Comparison of ENCODE assay signal across 31 mouse cellular contexts in the genomic region with DNA sequence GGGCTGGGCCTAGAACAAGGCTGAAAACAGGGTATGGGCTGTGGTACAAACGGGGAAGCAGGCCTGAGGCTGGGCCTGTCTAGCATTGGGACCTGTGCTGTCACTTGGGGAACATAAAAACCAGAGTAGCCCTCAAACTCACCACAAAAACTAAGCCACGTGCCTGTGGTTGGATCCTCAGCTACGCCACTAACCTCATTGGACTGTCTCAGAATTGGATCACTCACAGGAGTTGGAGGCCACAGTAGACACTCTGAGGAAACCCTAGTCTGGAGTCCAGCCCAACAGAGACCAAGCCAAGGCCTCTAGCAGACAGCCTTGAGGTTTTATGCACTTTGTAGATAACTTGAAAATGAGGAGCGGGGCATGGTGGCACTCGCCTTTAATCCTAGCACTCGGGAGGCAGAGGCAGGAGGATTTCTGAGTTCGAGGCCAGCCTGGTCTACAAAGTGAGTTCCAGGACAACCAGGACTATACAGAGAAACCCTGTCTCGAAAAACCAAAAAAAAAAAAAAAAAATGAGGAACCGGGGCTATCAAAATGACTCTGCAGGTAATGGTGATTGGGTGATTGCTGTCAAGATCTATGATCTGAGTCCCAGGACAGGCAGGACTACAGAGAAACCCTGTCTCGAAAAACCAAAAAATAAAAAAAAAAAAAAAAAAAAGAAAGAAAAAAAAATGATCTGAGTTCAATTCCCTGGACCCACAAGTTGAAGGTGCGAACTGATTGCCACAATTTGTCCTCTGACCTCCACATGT. TPM values are rescaled to one million over a fixed set of nuclear protein-coding genes. Genes with fewer than 3 reads are reported as not detected.
A peak's percentile ranks its signal among the peaks of the same experiment; 100 is the strongest.
DNase-seq lines count a peak whose midpoint lies in the region; ATAC-seq and TF ChIP-seq lines count a peak whose summit lies in the region.
"Had no signal": no experiment of that assay in that cellular context is flagged by ENCODE, and none has a peak within 500 bp of the region (broad histone marks: within the 10 kb centered on the region; RNA-seq: fewer than 3 reads in every experiment).

No protein-coding gene starts in this region.

- no peaks in the 10 kb centered on the region for H3K36me3 ChIP-seq in CH12.LX (replicated peaks in 1 of 2; ENCODE audit: control insufficient read depth in 1 of 2, insufficient read depth in 1 of 2, low read length in 1 of 2)
- no peaks in the 10 kb centered on the region for H3K36me3 ChIP-seq in limb, embryonic 10.5 days
- H3K36me3 ChIP-seq in midbrain, embryonic 16.5 days (ENCODE audit: control insufficient read depth, insufficient read depth, low read length): no peaks in the 10 kb centered on the region
- H3K36me3 ChIP-seq: embryonic facial prominence, embryonic 13.5 days; forebrain, embryonic 12.5 days; midbrain, embryonic 13.5 days; neural tube, embryonic 13.5 days; stomach, embryonic 15.5 days had no signal

- peak; percentile 54 for TF ChIP-seq EP300 in CH12.LX (IDR thresholded peaks at IDR 0.05; ENCODE audit: low read length)

- no peaks in the 10 kb centered on the region for H3K79me2 ChIP-seq in CH12.LX (replicated peaks; ENCODE audit: control insufficient read depth, extremely low read depth, insufficient read depth, poor library complexity, severe bottlenecking)

- H3K4me2 ChIP-seq in CH12.LX (ENCODE audit: insufficient read depth, low read depth, poor library complexity, severe bottlenecking): no peak overlapping the region
- H3K4me2 ChIP-seq in midbrain, embryonic 16.5 days (ENCODE audit: low read length): no peak overlapping the region
- H3K4me2 ChIP-seq: embryonic facial prominence, embryonic 13.5 days; forebrain, embryonic 12.5 days; hindbrain, embryonic 14.5 days; midbrain, embryonic 13.5 days; neural tube, embryonic 13.5 days; stomach, embryonic 15.5 days had no signal

- TF ChIP-seq CTCF in CH12.LX (conservative IDR thresholded peaks at IDR 0.05 in 1 of 2, IDR thresholded peaks at IDR 0.05 in 1 of 2; ENCODE audit: low read depth in 2 of 2, low read length in 2 of 2): no peak

- peaks cover 5% of the 10 kb centered on the region for H3K9me3 ChIP-seq in CH12.LX (replicated peaks; ENCODE audit: low read length)
- no peaks in the 10 kb centered on the region for H3K9me3 ChIP-seq in limb, embryonic 10.5 days (replicated peaks)
- no peaks in the 10 kb centered on the region for H3K9me3 ChIP-seq in midbrain, embryonic 16.5 days (replicated peaks; ENCODE audit: control insufficient read depth, low read length, poor library complexity, severe bottlenecking)
- H3K9me3 ChIP-seq: embryonic facial prominence, embryonic 13.5 days; forebrain, embryonic 12.5 days; midbrain, embryonic 13.5 days; stomach, embryonic 15.5 days had no signal

- in situ Hi-C loops in CH12.LX (cut with MboI; ENCODE audit: low pct_ligation_motif_present, low pct_unique_long_range_greater_than_20kb, low sequenced_read_pairs): loop anchor here (5.0 kb wide), 1 partner anchor 79 kb away; no protein-coding TSS in a partner anchor

- H3K27me3 ChIP-seq in CH12.LX (replicated peaks): peaks cover 18% of the 10 kb centered on the region
- no peaks in the 10 kb centered on the region for H3K27me3 ChIP-seq in limb, embryonic 10.5 days (ENCODE audit: low read depth, poor library complexity, severe bottlenecking)
- no peaks in the 10 kb centered on the region for H3K27me3 ChIP-seq in midbrain, embryonic 16.5 days (ENCODE audit: control insufficient read depth, insufficient read depth, low read depth, low read length)
- H3K27me3 ChIP-seq: embryonic facial prominence, embryonic 13.5 days; forebrain, embryonic 12.5 days; midbrain, embryonic 13.5 days; neural tube, embryonic 13.5 days; stomach, embryonic 15.5 days had no signal

- TF ChIP-seq RAD21 in CH12.LX (IDR thresholded peaks at IDR 0.05; ENCODE audit: low read depth, low read length): no peak

- dilution Hi-C loops in CH12.LX (cut with MboI; ENCODE audit: extremely low pct_ligation_motif_present, extremely low pct_unique_long_range_greater_than_20kb, low sequenced_read_pairs): no loop called here

- peak; percentile 47; the same call in 1 of the 2 replicates for ATAC-seq in megakaryocyte, adult 5-6 weeks (ENCODE audit: poor library complexity, severe bottlenecking)
- no peak for ATAC-seq in midbrain, embryonic 16.5 days
- ATAC-seq: liver, postnatal 0 days; lung, postnatal 0 days; midbrain, embryonic 13.5 days had no signal

- DNase-seq in adrenal gland, adult 2 months: peak; percentile 82
- no peak for DNase-seq in adrenal gland, adult 18-20 months (ENCODE audit: low spot score in 2 of 2)
- no peak for DNase-seq in CH12.LX (ENCODE audit: extremely low read depth)
- peak; percentile 50 for DNase-seq in adrenal gland, postnatal 25 days
- no peak for DNase-seq in limb, embryonic 10.5 days (ENCODE audit: low spot score)
- no peak for DNase-seq in testis, postnatal 14 days (ENCODE audit: low spot score)
- DNase-seq: cerebellum, adult 18-20 months; cerebellum, postnatal 14 days; embryo, embryonic 11 days; gastrocnemius, postnatal 10 days; kidney, adult 2 months; kidney, postnatal 10 days; liver, postnatal 0 days; retina, postnatal 1 day; thymus, adult 18-20 months; thymus, postnatal 36 days had no signal

- no peak for TF ChIP-seq POLR2A in CH12.LX (IDR thresholded peaks at IDR 0.05; ENCODE audit: low read depth, low read length)

- peaks cover 0 to 13% of the 10 kb centered on the region in 2 experiments; a peak in 2 of 4 replicates for H3K4me1 ChIP-seq in CH12.LX (ENCODE audit: control insufficient read depth in 1 of 2, insufficient read depth in 2 of 2)
- peaks cover 25% of the 10 kb centered on the region for H3K4me1 ChIP-seq in limb, embryonic 10.5 days
- no peaks in the 10 kb centered on the region for H3K4me1 ChIP-seq in midbrain, embryonic 16.5 days (ENCODE audit: control insufficient read depth, insufficient read depth, low read length)

- H3K27ac ChIP-seq in CH12.LX (ENCODE audit: insufficient read depth, low read depth): no peak overlapping the region
- H3K27ac ChIP-seq in limb, embryonic 10.5 days: no peak overlapping the region
- H3K27ac ChIP-seq in midbrain, embryonic 16.5 days (ENCODE audit: low read length): no peak overlapping the region
- H3K27ac ChIP-seq: embryonic facial prominence, embryonic 13.5 days; forebrain, embryonic 12.5 days; hindbrain, embryonic 14.5 days; midbrain, embryonic 13.5 days; neural tube, embryonic 13.5 days; stomach, embryonic 15.5 days had no signal

- H3K9ac ChIP-seq in CH12.LX (ENCODE audit: insufficient read depth, low read depth): no peak overlapping the region
- no peak overlapping the region for H3K9ac ChIP-seq in midbrain, embryonic 16.5 days (ENCODE audit: low read depth, low read length)
- H3K9ac ChIP-seq: embryonic facial prominence, embryonic 13.5 days; forebrain, embryonic 12.5 days; hindbrain, embryonic 14.5 days; liver, postnatal 0 days; midbrain, embryonic 13.5 days; neural tube, embryonic 13.5 days; stomach, embryonic 15.5 days had no signal

- H3K4me3 ChIP-seq in CH12.LX (replicated peaks in 1 of 3; ENCODE audit: low read depth in 2 of 3, low read length in 2 of 3, poor library complexity in 1 of 3): no peak overlapping the region
- no peak overlapping the region for H3K4me3 ChIP-seq in limb, embryonic 10.5 days
- H3K4me3 ChIP-seq in midbrain, embryonic 16.5 days (ENCODE audit: low read depth, low read length): no peak overlapping the region
- H3K4me3 ChIP-seq: embryonic facial prominence, embryonic 13.5 days; erythroblast, embryonic 14.5 days; forebrain, embryonic 12.5 days; midbrain, embryonic 13.5 days; neural tube, embryonic 13.5 days; stomach, embryonic 15.5 days had no signal

- WGBS in limb, embryonic 10.5 days: 91% methylated on average over 11 of the region's 11 CpGs
- WGBS in midbrain, embryonic 16.5 days: 92% methylated on average over 11 of the region's 11 CpGs

RNA-seq across cellular contexts. Expression of a gene that starts 10.2 kb away (rescaled TPM):
- total RNA-seq in adrenal gland, adult 2 months (2021): 1 to 10 TPM; 2.4 to 2.5 TPM
- 4.4 and 5.6 TPM in 2 replicates for polyA plus RNA-seq in adrenal gland, adult 2 months (2012; rRNA removed)
- 1 to 10 TPM; 1.3 to 2.6 TPM for total RNA-seq in adrenal gland, adult 18-20 months (2021)
- total RNA-seq in CH12.LX (2012; rRNA removed) (0.25 and 0.47 TPM in 2 replicates), CH12.LX (2014; rRNA removed) (0.26 and 0.47 TPM in 2 replicates)
- 0.10 TPM in 1 of 2 replicates, not detected in the other for polyA plus RNA-seq in CH12.LX (2012; ENCODE audit: insufficient read length, low read depth)
- total RNA-seq in adrenal gland, postnatal 25 days (2021): 2.6 and 2.7 TPM in 2 replicates
- not detected in 2 replicates for total RNA-seq in megakaryocyte, adult 5-6 weeks (2015)
- total RNA-seq in megakaryocyte, adult 5-6 weeks (2017): not detected in 2 replicates
- polyA plus RNA-seq in limb, embryonic 10.5 days (2016; fragmentation: Nextera tagmentation; extraction: Ambion mirVana): 11.7 and 14.2 TPM in 2 replicates
- polyA plus RNA-seq in midbrain, embryonic 16.5 days (2015; fragmentation: Nextera tagmentation; extraction: Ambion mirVana): 10.3 and 12.2 TPM in 2 replicates
- polyA plus RNA-seq: erythroblast, embryonic 14.5 days had no signal

RNA-seq across cellular contexts. Expression of a gene that starts 13.6 kb away (rescaled TPM):
- total RNA-seq in adrenal gland, adult 2 months (2021): 1 to 10 TPM in 1 of 2 experiments, under 1 TPM in 1; 0.83 to 4.7 TPM
- 8.5 and 13.4 TPM in 2 replicates for polyA plus RNA-seq in adrenal gland, adult 2 months (2012; rRNA removed)
- total RNA-seq in adrenal gland, adult 18-20 months (2021): 1 to 10 TPM in 1 of 2 experiments, under 1 TPM in 1; 0.80 to 3.4 TPM
- 0.13 TPM in 2 replicates for total RNA-seq in CH12.LX (2012; rRNA removed)
- not detected in 2 replicates for total RNA-seq in CH12.LX (2014; rRNA removed)
- 0.19 TPM in 1 of 2 replicates, not detected in the other for polyA plus RNA-seq in CH12.LX (2012; ENCODE audit: insufficient read length, low read depth)
- 3.7 and 4.4 TPM in 2 replicates for total RNA-seq in adrenal gland, postnatal 25 days (2021)
- not detected in 2 replicates for total RNA-seq in megakaryocyte, adult 5-6 weeks (2015)
- total RNA-seq in megakaryocyte, adult 5-6 weeks (2017): not detected in 2 replicates
- 0.08 TPM in 1 of 2 replicates, not detected in the other for polyA plus RNA-seq in limb, embryonic 10.5 days (2016; fragmentation: Nextera tagmentation; extraction: Ambion mirVana)
- polyA plus RNA-seq in midbrain, embryonic 16.5 days (2015; fragmentation: Nextera tagmentation; extraction: Ambion mirVana): not detected in 2 replicates
- total RNA-seq: layer of hippocampus, postnatal 14 days had no signal
- polyA plus RNA-seq: erythroblast, embryonic 14.5 days; forebrain, embryonic 12.5 days; heart, embryonic 14.5 days; limb, embryonic 11.5 days; midbrain, embryonic 13.5 days; neural tube, embryonic 13.5 days had no signal

RNA-seq across cellular contexts. Expression of a gene that starts 19.5 kb away (rescaled TPM):
- total RNA-seq in adrenal gland, adult 2 months (2021): 10 to 100 TPM; 68.0 to 86.1 TPM
- 31.6 and 37.9 TPM in 2 replicates for polyA plus RNA-seq in adrenal gland, adult 2 months (2012; rRNA removed)
- 10 to 100 TPM; 75.1 to 86.3 TPM for total RNA-seq in adrenal gland, adult 18-20 months (2021)
- total RNA-seq in CH12.LX (2012; rRNA removed) (245 and 334 TPM in 2 replicates), CH12.LX (2014; rRNA removed) (115 and 174 TPM in 2 replicates)
- polyA plus RNA-seq in CH12.LX (2012; ENCODE audit: insufficient read length, low read depth): 729 and 816 TPM in 2 replicates
- 83.9 and 101 TPM in 2 replicates for total RNA-seq in adrenal gland, postnatal 25 days (2021)
- 62.4 and 71.7 TPM in 2 replicates for total RNA-seq in megakaryocyte, adult 5-6 weeks (2015)
- total RNA-seq in megakaryocyte, adult 5-6 weeks (2017): 35.4 and 36.0 TPM in 2 replicates
- polyA plus RNA-seq in limb, embryonic 10.5 days (2016; fragmentation: Nextera tagmentation; extraction: Ambion mirVana): 234 and 274 TPM in 2 replicates
- 61.1 and 67.6 TPM in 2 replicates for polyA plus RNA-seq in midbrain, embryonic 16.5 days (2015; fragmentation: Nextera tagmentation; extraction: Ambion mirVana)

RNA-seq across cellular contexts. Expression of a gene that starts 59.5 kb away (rescaled TPM):
- under 1 TPM; 0.21 to 0.86 TPM for total RNA-seq in adrenal gland, adult 2 months (2021)
- 0.07 and 0.17 TPM in 2 replicates for polyA plus RNA-seq in adrenal gland, adult 2 months (2012; rRNA removed)
- total RNA-seq in adrenal gland, adult 18-20 months (2021): under 1 TPM; 0.20 to 0.26 TPM
- total RNA-seq in CH12.LX (2012; rRNA removed) (0.08 TPM in 1 of 2 replicates, not detected in the other), CH12.LX (2014; rRNA removed) (not detected in 2 replicates)
- polyA plus RNA-seq in CH12.LX (2012; ENCODE audit: insufficient read length, low read depth): not detected in 2 replicates
- total RNA-seq in adrenal gland, postnatal 25 days (2021): 0.21 TPM in 1 of 2 replicates, not detected in the other
- not detected in 2 replicates for total RNA-seq in megakaryocyte, adult 5-6 weeks (2015)
- not detected in 2 replicates for total RNA-seq in megakaryocyte, adult 5-6 weeks (2017)
- 5.0 and 5.4 TPM in 2 replicates for polyA plus RNA-seq in limb, embryonic 10.5 days (2016; fragmentation: Nextera tagmentation; extraction: Ambion mirVana)
- polyA plus RNA-seq in midbrain, embryonic 16.5 days (2015; fragmentation: Nextera tagmentation; extraction: Ambion mirVana): 11.1 and 13.5 TPM in 2 replicates
- total RNA-seq: heart, postnatal 25 days; liver, adult 2 months had no signal
- polyA plus RNA-seq: erythroblast, embryonic 14.5 days; liver, adult 2 months; liver, postnatal 0 days had no signal

Comparison
In these comparisons a context has a peak if more than half of its experiments do, and no peak if none do; other contexts are left out.
1. DNase-seq: peak in adrenal gland, adult 2 months (single experiment) and adrenal gland, postnatal 25 days (single experiment); none in adrenal gland, adult 18-20 months (0 of 2), CH12.LX (single experiment), limb, embryonic 10.5 days (single experiment) and testis, postnatal 14 days (single experiment).